Mouse (Mus musculus) forelimb bud, embryonic 11.5 days (tissue): ENCODE results near the gene Stxbp1.

Experiments used
- DNase-seq: peaks from one replicate; pipeline ENCODE4 v3.0.0-alpha.2; 2012; ENCODE audit warnings: low read depth, low spot score

Stxbp1 gene

DNA sequence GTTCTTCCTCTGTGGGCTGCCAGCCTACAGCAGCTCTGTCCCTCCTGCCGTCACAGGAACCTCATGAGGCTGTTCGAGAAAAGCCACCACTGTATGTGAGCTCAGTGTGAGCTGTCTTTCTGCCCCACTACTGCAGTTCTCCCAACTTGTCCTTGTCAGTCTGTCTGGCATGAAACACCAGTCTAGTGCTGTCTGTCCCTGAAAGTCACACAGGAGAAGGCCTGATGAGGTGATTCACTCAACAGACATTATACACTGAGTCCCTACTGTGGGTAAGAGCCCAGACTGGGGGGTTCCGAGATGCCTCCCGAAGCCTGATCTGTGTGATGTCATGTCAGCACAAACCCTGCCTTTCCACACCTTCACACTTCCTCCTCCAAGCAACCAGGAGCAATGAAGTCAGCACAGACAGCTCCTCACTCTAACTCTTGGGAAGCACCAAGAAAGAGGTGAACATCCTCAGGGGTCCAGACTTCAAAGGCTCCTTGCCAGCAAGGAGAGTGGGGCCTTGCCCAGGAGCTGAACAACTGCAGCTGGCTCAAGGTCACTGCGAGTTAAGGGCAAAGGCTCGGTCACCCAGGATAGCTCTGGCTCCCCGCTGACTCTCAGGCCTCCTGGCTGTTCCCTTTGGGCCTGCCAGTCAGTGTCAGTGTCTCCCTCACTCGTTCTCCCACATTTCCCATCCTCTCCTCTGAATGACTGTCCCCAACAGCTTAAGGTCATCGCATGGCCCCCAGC, 8.7 kb downstream of the Stxbp1 start:
- no peak for DNase-seq

DNA sequence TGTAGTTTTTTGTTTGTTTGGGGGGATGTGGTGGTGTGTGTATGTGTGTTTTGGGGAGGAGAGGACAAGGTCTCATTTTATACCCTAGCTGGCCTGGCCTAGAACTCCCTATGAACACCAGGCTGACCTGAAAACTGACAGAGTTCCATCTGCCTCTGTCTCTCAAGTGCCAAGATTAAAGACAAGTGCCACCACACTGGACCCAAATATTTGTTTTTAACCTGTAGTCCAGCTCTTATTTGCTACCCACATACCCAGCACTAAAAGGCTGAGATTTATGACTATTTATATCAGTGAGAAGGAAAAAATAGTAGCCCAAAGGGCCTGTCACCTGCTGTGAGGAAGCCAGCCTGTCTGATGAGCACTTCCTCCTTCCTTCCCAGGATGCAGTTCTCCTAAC, 11.5 kb downstream of the Stxbp1 start:
- DNase-seq, result no peak

DNA sequence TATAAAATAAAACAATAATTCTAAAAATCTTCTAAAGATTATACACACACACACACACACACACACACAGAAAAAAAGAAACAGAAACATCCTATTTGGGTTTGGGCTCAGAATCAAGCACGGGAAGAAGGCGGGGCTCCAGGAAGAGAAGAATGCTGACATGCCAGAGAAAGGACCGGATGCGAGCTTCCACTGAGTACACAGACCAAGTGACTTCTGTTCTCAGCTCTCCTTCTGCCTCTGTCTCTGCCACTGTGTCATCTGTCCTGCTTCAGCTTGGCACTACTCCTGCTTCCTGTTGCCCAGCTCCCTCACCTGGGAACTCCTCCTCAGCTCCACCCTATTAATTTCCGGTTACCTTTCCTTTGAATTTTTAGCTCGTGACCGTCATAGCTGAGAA, 12.5 kb downstream of the Stxbp1 start:
- no peak for DNase-seq

DNA sequence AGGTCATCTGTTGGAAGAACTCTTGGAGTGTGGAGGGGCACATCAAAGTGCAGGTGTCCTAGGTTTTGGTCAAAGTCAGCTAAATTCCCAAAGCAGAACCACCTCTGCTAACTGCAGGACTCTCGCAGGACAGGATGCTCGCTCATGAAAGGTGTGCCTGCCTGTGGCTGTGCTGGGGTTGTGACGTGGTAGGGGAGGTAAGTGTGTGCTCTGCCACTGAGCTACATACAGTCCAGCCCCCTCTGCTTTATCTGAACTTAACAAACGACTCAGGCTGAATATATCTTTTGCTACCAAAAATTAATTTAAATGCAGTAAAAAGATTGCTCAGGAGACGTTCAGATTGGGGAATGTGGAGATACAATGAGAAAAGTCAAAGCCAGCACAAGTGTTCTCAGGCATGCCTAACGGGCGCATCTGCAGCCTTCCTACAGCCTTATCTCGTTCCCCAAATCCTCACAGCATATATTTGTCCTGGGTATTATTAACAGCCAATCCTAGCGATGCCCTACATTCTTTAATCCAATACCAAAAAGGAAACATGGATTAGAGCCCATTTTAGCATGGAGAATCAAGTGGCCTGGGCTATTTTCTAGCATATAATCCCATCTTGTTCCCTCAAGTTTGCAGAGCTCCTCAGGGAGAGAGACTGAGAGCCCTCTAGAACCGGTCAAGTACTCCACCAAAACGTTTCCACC, 17.9 kb downstream of the Stxbp1 start:
- DNase-seq, result no peak

DNA sequence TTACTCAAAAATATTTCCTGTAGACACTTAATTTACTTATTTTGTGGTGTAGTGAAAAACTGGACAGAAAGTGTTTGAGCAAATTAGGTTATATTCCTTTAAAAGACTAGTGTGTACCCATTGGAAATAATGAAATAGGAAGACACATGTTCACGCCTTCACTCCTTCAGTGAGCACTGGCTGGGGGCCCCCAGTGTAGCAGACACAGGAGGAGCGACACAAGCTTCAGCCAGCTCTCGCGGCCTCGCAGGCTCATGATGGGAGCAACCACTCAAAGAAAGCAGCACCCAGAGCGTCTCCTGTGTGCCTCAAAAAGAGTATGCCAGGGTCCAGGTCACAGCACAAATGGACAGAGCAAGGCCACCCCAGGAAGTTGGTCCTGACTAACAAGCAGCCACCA, 21.2 kb downstream of the Stxbp1 start:
- DNase-seq, result no peak

DNA sequence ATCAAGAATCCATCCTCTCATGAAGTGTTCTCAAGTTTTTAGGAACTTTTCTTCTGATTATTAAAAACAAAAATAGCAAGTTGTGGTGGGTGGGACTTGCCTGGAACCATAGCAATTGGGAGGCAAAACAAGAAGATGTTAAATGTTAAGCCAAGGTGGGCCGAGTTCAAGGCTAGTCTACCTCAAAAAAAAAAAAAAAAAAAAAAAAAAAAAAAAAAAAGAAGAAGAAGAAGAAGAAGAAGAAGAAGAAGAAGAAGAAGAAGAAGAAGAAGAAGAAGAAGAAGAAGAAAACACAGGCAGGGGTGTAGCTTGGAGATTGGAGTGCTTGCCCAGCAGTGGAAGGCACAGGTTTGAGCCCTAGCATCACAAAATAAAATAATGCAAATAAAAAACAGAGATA, 22.3 kb downstream of the Stxbp1 start:
- DNase-seq, result no peak

DNA sequence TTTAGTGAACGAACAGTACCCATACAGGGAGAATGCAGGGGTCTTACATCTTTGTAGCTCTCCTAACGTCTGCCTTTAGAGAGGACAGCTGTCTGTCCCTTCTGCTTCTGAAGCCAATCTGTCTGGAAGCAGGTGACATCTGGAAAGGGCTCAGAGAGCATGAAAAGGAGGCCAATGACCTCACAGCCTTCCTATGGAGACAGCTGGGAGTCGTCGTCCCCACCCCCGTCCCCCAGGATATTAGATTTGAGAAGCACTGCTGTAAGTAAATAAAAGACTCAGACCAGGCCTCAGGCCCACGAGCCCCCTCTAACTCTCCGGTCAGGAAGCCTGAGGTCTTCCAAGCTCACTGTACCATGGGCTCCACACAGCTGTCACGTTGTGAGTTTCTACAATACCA, 22.9 kb downstream of the Stxbp1 start:
- no peak for DNase-seq

DNA sequence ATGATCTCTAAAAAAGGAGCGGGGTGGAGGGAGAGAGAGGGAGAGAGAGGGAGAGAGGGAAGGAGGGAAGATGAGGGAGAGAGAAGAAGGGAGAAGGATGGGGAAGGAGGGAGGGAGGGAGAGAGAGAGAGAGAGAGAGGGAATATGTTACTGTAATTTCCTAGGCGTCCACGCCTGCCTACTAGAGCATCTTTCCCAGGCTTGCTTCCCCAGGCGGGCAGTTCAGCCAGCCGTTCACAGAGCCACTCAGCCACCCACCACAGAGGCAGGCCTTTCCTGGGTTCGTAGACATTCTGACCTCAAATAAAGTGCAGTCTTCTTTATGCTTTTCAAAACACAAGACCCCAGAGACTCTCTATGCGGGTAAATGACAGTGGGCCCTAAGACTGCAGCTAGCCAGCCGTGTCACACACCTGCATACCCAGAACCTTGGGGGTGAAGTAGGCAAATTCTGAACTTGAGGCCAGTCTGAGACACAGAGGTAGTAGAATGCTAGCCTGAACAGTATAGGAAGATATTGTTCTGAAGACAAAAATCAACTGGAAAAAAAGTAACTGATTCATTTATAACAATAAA, 23.4 kb downstream of the Stxbp1 start:
- DNase-seq, result no peak

DNA sequence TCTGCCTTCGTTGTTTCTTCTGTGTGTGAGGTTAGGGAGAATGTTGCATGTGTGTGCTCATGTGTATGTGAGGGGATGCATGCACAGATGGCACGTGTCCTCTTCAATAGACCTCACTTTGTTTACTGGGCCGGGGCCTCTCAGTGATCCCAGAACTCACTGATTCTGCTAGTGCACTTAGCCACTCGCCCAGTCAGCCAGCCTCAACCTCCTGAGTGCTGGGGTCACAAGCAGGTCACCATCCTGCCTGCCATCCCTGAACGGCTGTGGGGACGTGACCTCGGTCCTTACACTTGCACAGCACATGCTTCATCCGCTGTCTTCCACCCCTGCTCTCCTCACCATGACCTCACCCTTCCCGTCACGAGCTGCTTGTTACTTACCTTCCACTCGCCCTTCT, 23.9 kb downstream of the Stxbp1 start:
- DNase-seq, result no peak

DNA sequence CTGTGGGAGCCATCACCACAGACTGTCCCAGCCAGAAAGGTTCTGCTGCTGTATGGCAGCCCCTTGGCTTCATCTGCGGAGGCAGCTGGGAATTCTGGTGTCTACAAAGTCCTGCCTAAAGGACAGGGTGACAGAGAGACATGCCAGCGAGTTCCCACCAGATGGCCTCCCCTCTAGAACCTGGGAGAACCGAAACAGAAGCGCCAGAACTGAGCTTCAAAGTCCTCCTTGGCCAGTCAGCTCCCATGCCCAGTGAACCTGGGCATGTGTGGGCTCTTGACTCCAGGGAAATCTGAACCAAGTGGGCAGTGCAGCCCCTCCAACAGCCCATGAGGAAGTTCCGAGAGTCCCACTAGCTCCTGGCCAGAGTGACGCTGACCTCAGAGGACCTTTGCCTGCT, 24.4 kb downstream of the Stxbp1 start:
- DNase-seq, result no peak

DNA sequence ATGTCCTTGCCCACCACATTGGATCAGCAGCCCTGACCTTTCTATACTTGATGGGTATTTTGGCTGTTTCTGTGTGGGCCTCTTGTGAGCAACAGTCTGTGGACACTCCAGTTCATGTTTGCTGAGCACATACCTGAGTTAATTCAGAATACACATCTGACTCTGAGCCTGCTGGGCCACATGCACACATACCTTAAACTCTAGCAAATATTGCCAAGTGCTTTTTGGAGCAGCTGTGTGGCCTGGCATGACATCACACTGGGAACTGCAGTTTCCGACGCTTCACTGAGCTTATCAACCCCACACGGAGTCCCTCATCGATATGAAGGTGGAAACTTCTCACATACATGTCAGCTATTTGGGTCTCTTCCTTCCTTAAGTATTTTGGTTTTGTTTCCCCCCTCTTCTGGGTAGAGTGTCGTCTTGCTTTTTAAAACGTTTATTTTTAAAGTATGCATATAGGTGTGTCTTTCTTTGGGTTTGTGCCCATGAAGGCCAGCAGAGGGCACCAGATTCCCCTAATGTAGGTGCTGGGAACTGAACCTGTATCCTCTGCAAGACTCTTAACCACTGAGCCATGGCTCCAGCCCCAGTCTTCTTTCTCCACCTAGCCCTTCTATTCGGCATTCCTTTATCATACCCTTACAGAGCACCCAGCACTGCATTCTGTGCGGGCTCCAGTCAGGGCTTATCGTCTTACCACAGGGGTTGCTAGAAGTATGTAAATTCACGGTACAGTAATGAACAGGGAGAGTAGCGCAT, 25.8 kb downstream of the Stxbp1 start:
- DNase-seq, result no peak

DNA sequence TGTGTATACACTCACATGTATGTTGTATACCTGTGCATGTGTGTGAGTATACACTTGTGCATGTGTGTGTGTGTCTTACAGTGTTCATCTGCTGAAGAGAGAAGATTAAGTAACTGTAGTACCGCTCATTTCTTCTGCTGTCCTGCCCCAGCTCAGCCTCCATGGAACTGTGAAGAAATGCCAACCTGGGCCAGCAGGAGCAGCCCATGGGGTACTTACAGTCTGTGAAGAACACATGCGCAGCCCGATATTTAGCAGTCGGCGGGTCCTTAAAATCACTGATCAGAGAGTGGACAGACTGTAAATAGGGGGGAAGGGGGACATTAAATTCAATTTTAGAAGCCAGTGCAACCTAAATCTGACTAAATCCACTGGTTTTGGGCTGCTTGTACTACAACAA, 28.8 kb downstream of the Stxbp1 start:
- DNase-seq, result no peak

DNA sequence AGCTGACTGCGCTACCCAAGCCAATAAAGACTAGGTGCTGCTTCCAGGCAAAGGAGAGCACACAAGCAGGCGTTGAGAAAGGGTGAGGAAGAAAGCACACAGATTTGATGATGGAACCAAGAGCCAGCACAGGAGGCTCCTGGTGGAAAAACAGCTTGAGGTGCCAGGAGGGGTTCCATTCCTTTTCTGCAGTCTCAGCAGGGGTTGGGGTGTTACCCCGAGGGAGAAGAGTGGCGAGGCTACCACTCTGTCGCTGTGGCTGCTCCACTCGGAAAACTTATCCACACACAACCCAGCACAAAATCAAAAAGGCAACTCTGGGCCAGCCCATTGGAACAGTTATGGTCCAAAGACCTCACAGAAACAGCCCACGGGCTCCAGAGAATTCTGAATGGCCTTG, 29.5 kb downstream of the Stxbp1 start:
- DNase-seq, result no peak

DNA sequence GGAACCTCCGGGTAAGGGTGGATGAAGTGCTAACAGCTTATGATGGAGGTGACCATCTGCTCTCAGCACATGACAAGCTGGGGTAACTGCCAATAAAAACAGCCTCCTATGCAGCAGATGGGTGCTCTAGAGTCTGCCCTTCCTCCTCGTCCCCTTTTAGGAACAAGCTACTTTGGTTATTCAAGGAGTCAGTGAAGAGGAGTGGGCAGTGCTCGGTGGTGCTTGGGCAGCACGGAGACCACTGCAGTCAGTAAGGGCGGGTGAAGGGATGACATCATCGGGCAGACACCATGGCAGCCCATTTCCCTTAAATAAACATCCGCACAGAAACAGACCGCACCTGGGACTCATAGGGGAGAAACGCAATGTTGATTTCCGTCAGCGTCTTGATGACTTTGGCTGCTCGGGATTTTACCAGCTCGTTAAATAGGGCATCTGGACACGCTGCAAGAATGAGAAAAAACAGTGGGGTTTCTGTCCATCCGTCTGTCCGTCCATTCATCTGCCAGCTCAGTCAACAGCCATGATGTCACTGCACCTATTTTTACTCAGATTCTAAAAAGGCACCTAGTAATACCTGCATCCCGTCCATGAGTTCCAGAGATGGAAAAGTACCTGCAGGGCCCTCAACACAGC, 30.0 kb downstream of the Stxbp1 start:
- peak; percentile 63 for DNase-seq

DNA sequence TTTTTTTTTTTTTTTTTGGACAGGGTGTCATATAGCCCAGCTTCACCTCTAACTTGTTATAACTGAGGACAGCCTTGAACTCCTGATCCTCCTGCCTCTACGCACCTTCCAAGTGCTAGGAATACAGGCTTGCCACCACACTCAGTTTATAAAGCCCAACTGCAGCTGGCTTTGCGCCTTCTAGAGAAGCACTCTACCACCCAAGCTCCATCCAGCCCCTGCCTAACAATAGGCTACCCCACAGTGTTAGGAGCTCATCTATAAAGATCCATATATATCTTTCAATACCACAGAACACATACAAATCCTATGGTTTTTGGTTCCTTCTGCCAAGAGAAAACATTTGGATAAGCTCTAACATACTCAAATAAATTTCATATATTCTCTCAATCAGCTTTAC, 30.5 kb downstream of the Stxbp1 start:
- no peak for DNase-seq

DNA sequence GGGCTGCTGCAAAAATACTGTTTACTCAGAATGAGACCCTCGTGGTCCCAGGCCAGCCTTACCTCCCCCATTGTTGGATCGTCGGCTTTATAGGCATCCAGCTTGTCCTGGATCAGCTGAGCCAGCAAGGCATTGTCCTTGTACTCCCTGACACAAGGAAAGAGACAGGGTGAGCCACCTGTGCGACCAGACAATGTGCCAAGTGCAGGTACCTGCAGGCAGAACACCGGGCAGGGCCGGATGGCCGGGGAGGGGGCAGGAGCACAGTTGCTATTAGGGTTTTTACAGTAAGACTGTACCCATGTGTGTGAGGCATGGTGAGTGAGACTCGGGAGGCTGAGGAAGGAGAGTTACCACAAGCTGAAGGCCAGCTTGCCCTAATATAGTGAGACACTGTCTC, 35.1 kb downstream of the Stxbp1 start:
- DNase-seq, result no peak

DNA sequence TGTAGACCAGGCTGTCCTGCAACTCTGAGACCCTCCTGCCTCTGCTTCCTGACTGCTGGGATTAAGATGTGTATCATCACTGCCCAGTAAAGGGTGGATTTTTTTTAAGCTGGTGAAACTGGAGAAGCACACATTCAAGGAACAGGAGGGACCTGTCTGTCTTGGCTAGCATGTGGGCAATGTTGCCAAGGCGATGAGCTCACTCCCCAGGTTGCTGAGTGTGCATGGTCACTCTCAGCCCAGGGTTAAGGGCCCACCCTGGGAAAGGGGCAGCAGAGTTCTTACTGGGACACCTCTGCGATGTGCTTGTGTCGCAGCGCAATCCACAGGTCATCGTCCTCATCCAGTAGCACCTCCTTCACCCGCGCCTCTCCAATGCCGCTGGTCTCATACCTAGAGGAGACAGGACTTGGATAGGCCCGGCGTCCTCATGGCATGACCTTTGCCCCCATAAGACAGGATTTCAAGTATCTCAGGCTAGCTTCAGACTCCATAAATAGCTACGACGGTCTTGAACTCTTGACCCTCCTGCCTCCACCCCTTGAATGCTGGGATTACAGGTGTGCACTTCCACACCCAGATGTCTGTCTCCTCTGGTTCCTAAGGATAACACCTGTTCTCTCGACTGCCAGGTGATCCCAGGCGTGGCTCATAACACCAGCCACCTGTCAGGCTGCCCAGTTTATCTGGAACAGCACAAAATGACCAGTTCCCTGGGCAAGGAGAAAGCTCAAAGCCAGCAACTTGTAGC, 38.1 kb downstream of the Stxbp1 start:
- no peak for DNase-seq

DNA sequence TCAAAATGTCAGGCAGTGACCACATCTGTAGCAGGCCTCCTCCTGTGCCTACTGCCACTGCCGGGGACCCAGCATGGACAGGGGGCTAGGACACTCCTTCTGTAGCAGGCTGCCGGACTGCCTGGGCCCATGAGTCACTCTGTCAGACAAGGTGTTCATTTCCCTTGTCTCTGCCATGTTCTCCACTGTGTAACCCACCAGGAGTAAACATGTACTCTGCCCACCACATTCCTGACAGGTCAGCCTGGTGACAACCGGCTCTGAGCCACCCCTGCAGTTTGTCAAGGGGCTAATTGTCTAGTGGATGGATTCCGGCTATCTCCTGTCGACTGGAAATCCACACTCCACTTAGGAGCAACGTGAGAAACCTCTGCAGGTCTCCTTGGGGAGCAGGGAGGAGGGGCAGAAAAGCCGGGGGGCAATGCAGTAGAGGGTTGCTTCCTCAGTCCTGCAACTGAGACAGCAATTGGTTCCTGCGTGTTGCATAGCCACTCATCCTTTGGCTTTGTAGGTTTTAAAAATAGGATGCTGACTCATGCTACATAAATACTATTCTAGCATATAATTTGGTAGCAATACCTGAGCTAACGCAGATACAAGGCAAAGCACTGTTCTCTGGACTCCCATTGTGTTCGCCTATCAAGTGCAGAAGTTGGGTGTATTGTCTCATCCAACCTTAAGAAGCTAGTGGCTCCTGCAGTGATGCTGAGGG, 48.6 kb downstream of the Stxbp1 start:
- no peak for DNase-seq

DNA sequence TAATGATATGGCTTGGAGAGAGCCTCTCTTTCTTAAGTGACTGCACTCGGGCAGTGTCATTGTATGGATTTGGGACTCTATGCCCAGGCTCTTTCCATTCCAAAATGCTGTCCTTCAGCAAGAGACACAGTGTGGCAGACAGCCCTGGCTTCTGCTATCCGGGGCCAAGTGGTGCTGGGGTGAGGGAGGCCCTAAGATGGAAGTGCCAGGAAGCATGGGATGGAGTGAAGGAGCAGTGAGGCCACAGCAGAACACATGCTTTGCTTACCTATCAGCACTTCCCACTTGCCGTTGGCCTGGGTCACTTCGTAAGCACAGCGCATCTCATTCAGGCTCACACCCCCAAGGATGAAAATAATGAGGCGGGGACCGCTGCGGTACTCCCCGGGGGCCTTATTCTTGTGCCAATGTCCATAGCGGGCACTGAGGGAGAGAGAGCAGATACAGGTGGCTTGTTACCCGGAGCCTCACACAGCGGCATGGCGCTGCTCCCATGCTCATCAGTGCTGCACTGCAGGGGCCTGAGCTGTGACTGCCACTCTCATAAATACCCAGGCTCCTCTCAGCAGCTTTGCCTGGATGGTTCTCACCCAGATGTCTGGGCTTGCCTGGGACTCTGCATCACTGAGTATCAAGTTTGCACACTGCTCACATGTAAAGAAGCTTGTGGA, 51.2 kb downstream of the Stxbp1 start:
- DNase-seq, result no peak

DNA sequence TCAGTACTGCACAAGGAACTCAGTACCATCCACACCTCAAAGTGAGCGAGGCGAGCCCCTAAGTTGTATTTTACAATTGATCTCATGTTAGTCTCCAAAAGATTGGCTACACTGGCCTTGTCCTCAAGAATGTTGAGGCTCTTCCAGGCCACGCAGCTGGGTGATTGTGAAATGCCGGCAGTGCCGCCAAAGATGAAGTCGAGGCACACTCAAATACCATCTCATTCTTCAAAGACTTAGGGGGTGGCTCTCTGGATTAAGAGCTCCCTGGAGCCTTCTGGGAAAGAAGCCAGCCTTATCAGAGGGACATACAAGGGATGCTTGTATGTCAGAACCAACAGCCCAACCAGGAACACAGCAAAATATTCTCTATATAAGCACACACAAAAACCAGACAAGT, 55.7 kb downstream of the Stxbp1 start:
- no peak for DNase-seq
